Mouse (Mus musculus): ENCODE results near the gene Fam234b. TPM values are rescaled to one million over a fixed set of nuclear protein-coding genes. Genes with fewer than 3 reads are reported as not detected.

Fam234b gene
- polyA plus RNA-seq, 1 experiment: 4.6 TPM

DNA sequence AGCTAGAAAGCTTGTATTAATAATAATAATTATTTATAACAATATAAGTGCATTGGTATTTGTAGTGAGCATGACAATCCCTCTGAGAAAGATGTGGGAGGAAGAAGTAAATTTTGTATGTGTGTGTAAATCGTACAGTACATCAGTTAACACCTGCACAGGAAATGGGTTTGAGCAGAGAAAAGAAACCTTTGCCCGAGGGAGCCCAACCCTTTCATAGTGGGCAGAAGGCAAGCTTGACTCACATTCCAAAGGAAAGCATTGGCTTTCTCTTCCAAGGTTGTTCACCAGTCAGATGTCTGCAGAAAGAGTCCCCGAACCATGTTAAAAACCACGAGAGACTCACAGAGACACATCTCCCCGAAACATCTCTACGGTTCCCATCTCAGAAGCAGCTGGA, 75.3 kb downstream of the Fam234b start:
- Histone ChIP-seq H3K79me2 (ENCODE audit: control insufficient read depth, insufficient read depth) (no peaks in the 10 kb centered on the region), H3K79me3 (ENCODE audit: low read depth) (no peaks in the 10 kb centered on the region), H3K36me3 (ENCODE audit: control insufficient read depth, insufficient read depth) (no peaks in the 10 kb centered on the region), H3K27me3 (ENCODE audit: control insufficient read depth, insufficient read depth, insufficient read length) (no peaks in the 10 kb centered on the region), H3K4me3 (ENCODE audit: insufficient read depth, poor library complexity, severe bottlenecking) (no peak overlapping the region), H3ac (ENCODE audit: control insufficient read depth, insufficient read length, low read depth) (no peak overlapping the region)
- TF ChIP-seq CTCF (IDR thresholded peaks at IDR 0.05; ENCODE audit: control insufficient read depth, insufficient read depth, insufficient read length) (no peak), USF1 (IDR thresholded peaks at IDR 0.05; ENCODE audit: low read depth) (no peak), MAX (IDR thresholded peaks at IDR 0.05) (no peak), MYOD1 (IDR thresholded peaks at IDR 0.05; ENCODE audit: control insufficient read depth, insufficient read length, low read depth) (no peak), MYOG (IDR thresholded peaks at IDR 0.05; ENCODE audit: control insufficient read depth, extremely low read depth, insufficient read length) (no peak), CEBPB (IDR thresholded peaks at IDR 0.05; ENCODE audit: low read depth) (no peak), FOSL1 (IDR thresholded peaks at IDR 0.05; ENCODE audit: insufficient read depth, low read length, poor library complexity, severe bottlenecking) (no peak)

DNA sequence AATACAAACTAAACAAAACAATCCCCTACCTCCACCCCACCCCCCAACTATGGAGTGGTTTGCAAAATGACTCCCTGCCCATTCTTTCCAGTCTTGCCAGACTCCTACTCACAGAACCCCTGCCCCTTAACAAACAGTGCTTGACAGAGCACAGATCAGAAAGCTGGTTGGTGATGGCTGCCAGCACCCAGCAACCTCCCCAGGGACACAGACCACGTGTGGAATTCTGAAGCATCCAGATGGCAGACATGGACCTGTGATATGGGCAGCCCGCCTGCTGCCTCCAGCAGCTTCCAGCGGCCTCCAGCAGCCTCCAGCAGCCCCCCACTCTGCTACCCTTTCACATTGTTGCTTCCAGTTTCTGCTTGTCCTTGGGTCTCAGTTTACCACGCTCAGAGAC, 77.5 kb downstream of the Fam234b start:
- no peak for TF ChIP-seq CTCF (IDR thresholded peaks at IDR 0.05; ENCODE audit: control insufficient read depth, insufficient read depth, insufficient read length)
- TF ChIP-seq USF1 (IDR thresholded peaks at IDR 0.05; ENCODE audit: low read depth): no peak
- no peak for TF ChIP-seq FOSL1 (IDR thresholded peaks at IDR 0.05; ENCODE audit: insufficient read depth, low read length, poor library complexity, severe bottlenecking)
- no peak for TF ChIP-seq MYOD1 (IDR thresholded peaks at IDR 0.05; ENCODE audit: control insufficient read depth, insufficient read length, low read depth)
- TF ChIP-seq CEBPB (IDR thresholded peaks at IDR 0.05; ENCODE audit: low read depth): no peak
- no peak for TF ChIP-seq MAX (IDR thresholded peaks at IDR 0.05)
- TF ChIP-seq MYOG (IDR thresholded peaks at IDR 0.05; ENCODE audit: control insufficient read depth, extremely low read depth, insufficient read length): no peak
- no peaks in the 10 kb centered on the region for H3K27me3 ChIP-seq (ENCODE audit: control insufficient read depth, insufficient read depth, insufficient read length)
- no peaks in the 10 kb centered on the region for H3K36me3 ChIP-seq (ENCODE audit: control insufficient read depth, insufficient read depth)

DNA sequence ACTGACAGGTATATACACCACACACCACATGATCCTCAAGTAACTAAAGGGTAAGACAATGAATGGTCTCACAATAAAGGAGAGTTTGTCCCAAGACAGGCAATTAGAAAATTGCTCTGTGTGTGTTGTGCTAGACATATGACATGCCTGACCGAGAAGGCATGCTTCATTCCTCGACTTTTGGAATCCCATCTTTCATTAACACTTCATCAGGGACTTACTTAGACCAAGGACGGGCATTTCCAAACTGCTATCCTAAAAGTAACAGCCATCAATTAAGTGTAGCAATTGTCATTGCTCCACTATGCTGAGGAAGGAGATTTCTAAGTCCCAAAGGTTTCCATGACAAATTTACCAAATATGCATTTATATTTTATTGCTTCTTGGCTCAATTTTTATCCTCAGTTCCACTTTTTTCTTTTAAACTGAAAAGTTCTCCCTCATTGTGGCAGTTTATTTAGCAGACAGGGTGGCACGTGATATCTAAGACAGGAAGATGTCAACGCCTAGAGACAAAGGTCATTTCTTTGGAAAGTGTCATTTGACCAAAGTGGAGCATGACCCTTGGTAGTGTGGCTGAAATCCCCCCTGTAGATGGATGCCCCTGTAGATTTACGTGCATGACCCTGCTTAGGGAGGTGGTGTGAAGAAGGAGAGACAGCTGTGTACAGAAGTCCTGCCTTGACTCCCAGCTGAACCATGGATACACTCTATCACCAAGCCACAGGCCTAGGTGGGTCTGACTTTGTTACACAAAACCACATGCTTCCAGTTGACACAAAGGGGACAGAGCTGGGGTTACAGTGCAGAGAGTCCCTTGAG, 78.9 kb downstream of the Fam234b start:
- H3K79me3 ChIP-seq (ENCODE audit: low read depth): no peaks in the 10 kb centered on the region
- H3K36me3 ChIP-seq (ENCODE audit: control insufficient read depth, insufficient read depth): no peaks in the 10 kb centered on the region
- no peaks in the 10 kb centered on the region for H3K79me2 ChIP-seq (ENCODE audit: control insufficient read depth, insufficient read depth)
- H3K27me3 ChIP-seq (ENCODE audit: control insufficient read depth, insufficient read depth, insufficient read length): no peaks in the 10 kb centered on the region
- TF ChIP-seq FOSL1 (IDR thresholded peaks at IDR 0.05; ENCODE audit: insufficient read depth, low read length, poor library complexity, severe bottlenecking): no peak
- TF ChIP-seq MYOD1 (IDR thresholded peaks at IDR 0.05; ENCODE audit: control insufficient read depth, insufficient read length, low read depth): no peak
- TF ChIP-seq MYOG (IDR thresholded peaks at IDR 0.05; ENCODE audit: control insufficient read depth, extremely low read depth, insufficient read length): no peak
- no peak for TF ChIP-seq CTCF (IDR thresholded peaks at IDR 0.05; ENCODE audit: control insufficient read depth, insufficient read depth, insufficient read length)
- no peak for TF ChIP-seq CEBPB (IDR thresholded peaks at IDR 0.05; ENCODE audit: low read depth)
- no peak for TF ChIP-seq MAX (IDR thresholded peaks at IDR 0.05)
- no peak for TF ChIP-seq USF1 (IDR thresholded peaks at IDR 0.05; ENCODE audit: low read depth)
- no peak overlapping the region for H3ac ChIP-seq (ENCODE audit: control insufficient read depth, insufficient read length, low read depth)
- no peak overlapping the region for H3K4me3 ChIP-seq (ENCODE audit: insufficient read depth, poor library complexity, severe bottlenecking)

More for the DNA sequence above, 77.5 kb downstream of the Fam234b start:
- H3K79me2 ChIP-seq (ENCODE audit: control insufficient read depth, insufficient read depth): no peaks in the 10 kb centered on the region
- H3K79me3 ChIP-seq (ENCODE audit: low read depth): no peaks in the 10 kb centered on the region
- no peak overlapping the region for H3K4me3 ChIP-seq (ENCODE audit: insufficient read depth, poor library complexity, severe bottlenecking)
- no peak overlapping the region for H3ac ChIP-seq (ENCODE audit: control insufficient read depth, insufficient read length, low read depth)

DNA sequence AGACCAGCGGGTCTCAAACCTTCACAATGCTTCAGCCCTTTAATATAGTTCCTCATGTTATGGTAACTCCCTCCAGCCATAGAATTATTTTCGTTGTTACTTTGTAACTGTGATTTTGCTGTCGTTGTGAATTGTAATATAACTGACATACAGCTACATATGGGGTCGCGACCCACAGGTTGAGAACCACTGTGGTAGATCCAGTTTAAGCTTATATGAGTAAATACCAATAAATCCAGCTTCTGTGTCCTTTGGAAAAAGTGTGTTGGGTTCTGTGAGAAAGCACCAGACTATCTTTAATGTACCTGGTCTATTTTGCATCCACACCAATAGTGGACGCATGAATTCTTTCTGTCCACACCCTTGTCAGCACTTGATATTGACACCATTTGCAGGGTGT, 80.5 kb downstream of the Fam234b start:
- H3K27me3 ChIP-seq (ENCODE audit: control insufficient read depth, insufficient read depth, insufficient read length): no peaks in the 10 kb centered on the region
- no peak overlapping the region for H3K4me3 ChIP-seq (ENCODE audit: insufficient read depth, poor library complexity, severe bottlenecking)
- no peak for TF ChIP-seq FOSL1 (IDR thresholded peaks at IDR 0.05; ENCODE audit: insufficient read depth, low read length, poor library complexity, severe bottlenecking)
- no peak for TF ChIP-seq MYOG (IDR thresholded peaks at IDR 0.05; ENCODE audit: control insufficient read depth, extremely low read depth, insufficient read length)
- no peak for TF ChIP-seq USF1 (IDR thresholded peaks at IDR 0.05; ENCODE audit: low read depth)
- no peak for TF ChIP-seq CTCF (IDR thresholded peaks at IDR 0.05; ENCODE audit: control insufficient read depth, insufficient read depth, insufficient read length)
- no peak for TF ChIP-seq CEBPB (IDR thresholded peaks at IDR 0.05; ENCODE audit: low read depth)
- no peak for TF ChIP-seq MAX (IDR thresholded peaks at IDR 0.05)
- TF ChIP-seq MYOD1 (IDR thresholded peaks at IDR 0.05; ENCODE audit: control insufficient read depth, insufficient read length, low read depth): no peak
- H3ac ChIP-seq (ENCODE audit: control insufficient read depth, insufficient read length, low read depth): no peak overlapping the region
- H3K36me3 ChIP-seq (ENCODE audit: control insufficient read depth, insufficient read depth): no peaks in the 10 kb centered on the region
- H3K79me3 ChIP-seq (ENCODE audit: low read depth): no peaks in the 10 kb centered on the region
- no peaks in the 10 kb centered on the region for H3K79me2 ChIP-seq (ENCODE audit: control insufficient read depth, insufficient read depth)

DNA sequence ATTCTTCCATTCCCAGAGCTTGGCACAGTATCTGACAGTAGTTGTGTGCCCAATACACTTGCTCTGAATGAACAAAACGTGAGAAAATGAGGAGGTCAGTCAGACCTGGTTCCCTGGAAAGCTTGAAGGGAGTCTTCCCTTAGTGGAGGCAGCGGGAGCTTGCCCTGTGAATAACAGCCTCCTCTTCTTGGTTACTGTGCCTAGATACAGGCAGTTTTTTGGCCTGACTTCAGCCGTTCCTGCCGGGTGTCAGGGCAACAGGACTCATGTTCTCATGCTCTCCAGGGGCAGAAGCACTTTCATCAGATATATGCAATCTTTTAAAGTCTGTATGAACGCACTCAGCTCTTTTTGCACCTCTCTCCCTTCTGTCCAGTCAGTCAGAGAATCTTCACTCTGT, 81.5 kb downstream of the Fam234b start:
- Histone ChIP-seq H3K36me3 (ENCODE audit: control insufficient read depth, insufficient read depth) (no peaks in the 10 kb centered on the region), H3K79me2 (ENCODE audit: control insufficient read depth, insufficient read depth) (no peaks in the 10 kb centered on the region), H3K27me3 (ENCODE audit: control insufficient read depth, insufficient read depth, insufficient read length) (no peaks in the 10 kb centered on the region), H3ac (ENCODE audit: control insufficient read depth, insufficient read length, low read depth) (no peak overlapping the region), H3K79me3 (ENCODE audit: low read depth) (no peaks in the 10 kb centered on the region), H3K4me3 (ENCODE audit: insufficient read depth, poor library complexity, severe bottlenecking) (no peak overlapping the region)
- TF ChIP-seq MAX (IDR thresholded peaks at IDR 0.05): no peak
- TF ChIP-seq USF1 (IDR thresholded peaks at IDR 0.05; ENCODE audit: low read depth): no peak
- TF ChIP-seq MYOD1 (IDR thresholded peaks at IDR 0.05; ENCODE audit: control insufficient read depth, insufficient read length, low read depth): no peak
- TF ChIP-seq CTCF (IDR thresholded peaks at IDR 0.05; ENCODE audit: control insufficient read depth, insufficient read depth, insufficient read length): no peak
- TF ChIP-seq FOSL1 (IDR thresholded peaks at IDR 0.05; ENCODE audit: insufficient read depth, low read length, poor library complexity, severe bottlenecking): no peak
- TF ChIP-seq CEBPB (IDR thresholded peaks at IDR 0.05; ENCODE audit: low read depth): no peak
- no peak for TF ChIP-seq MYOG (IDR thresholded peaks at IDR 0.05; ENCODE audit: control insufficient read depth, extremely low read depth, insufficient read length)
